Mouse (Mus musculus) forebrain, embryonic 14.5 days (tissue): ENCODE data around the gene Morn1. TPM values are rescaled to one million over a fixed set of nuclear protein-coding genes. Genes with fewer than 3 reads are reported as not detected.
A peak's percentile ranks its signal among the peaks of the same experiment; 100 is the strongest.

Experiments
- ATAC-seq: fragments of 200-750 bp; cut with Nextera tagmentation; 2 replicates; pipeline ENCODE4 v1.8.0; 2017; ENCODE audit warnings: mild to moderate bottlenecking, moderate library complexity
- DNase-seq: peaks from one replicate; pipeline ENCODE4 v3.0.0-alpha.2; 2015; ENCODE audit warnings: low spot score
- H3K27ac ChIP-seq: fragments of 300-500 bp; sonication (generic); 2 replicates; pipeline ENCODE4 v1.5.1; 2014; ENCODE audit warnings: low read depth, mild to moderate bottlenecking, control low read depth, low read length, moderate library complexity
- H3K27me3 ChIP-seq: fragments of 300-500 bp; sonication (generic); replicated peaks from 2 replicates; pipeline ENCODE4 v1.6.1; 2014; ENCODE audit warnings: low read length, control low read depth, mixed read lengths; ENCODE audit not compliant: control insufficient read depth, insufficient read depth
- H3K36me3 ChIP-seq: fragments of 300-500 bp; sonication (generic); 2 replicates; pipeline ENCODE4 v1.6.1; 2014; ENCODE audit warnings: low read length, control low read depth; ENCODE audit not compliant: control insufficient read depth, insufficient read depth
- H3K4me1 ChIP-seq: fragments of 300-500 bp; sonication (generic); 2 replicates; pipeline ENCODE4 v1.6.1; 2014; ENCODE audit warnings: antibody characterized with exemption, low read length, control low read depth; ENCODE audit not compliant: control insufficient read depth, insufficient read depth
- H3K4me2 ChIP-seq: fragments of 300-500 bp; sonication (generic); 2 replicates; pipeline ENCODE4 v1.6.1; 2014; ENCODE audit warnings: mild to moderate bottlenecking, control low read depth, low read length
- H3K4me3 ChIP-seq: fragments of 300-500 bp; sonication (generic); 2 replicates; pipeline ENCODE4 v1.5.1; 2014; ENCODE audit warnings: low read depth, low read length, control low read depth
- H3K9ac ChIP-seq: fragments of 300-500 bp; sonication (generic); 2 replicates; pipeline ENCODE4 v1.6.1; 2014; ENCODE audit warnings: mild to moderate bottlenecking, low read length, control low read depth, moderate library complexity
- H3K9me3 ChIP-seq: fragments of 300-500 bp; sonication (generic); replicated peaks from 2 replicates; pipeline ENCODE4 v1.6.1; 2016; ENCODE audit warnings: low read length, control low read depth, mixed read lengths; ENCODE audit not compliant: control insufficient read depth
- WGBS: fragments of 180-500 bp; shearing (Covaris S2); extraction: QIAGEN DNeasy Blood & Tissue Kit; methylation state at CpG from one replicate; pipeline ENCODE4 v1.1.7; 2014; 5-methylcytosine and 5-hydroxymethylcytosine counted together
- polyA plus RNA-seq: library from polyadenylated mRNA; unstranded; fragments of >200 nt; fragmentation: Nextera tagmentation; extraction: Ambion mirVana; gene quantifications from 2 replicates; pipeline ENCODE4 v1.2.1, GENCODE M21; 2014

Morn1 gene
- polyA plus RNA-seq, 1 experiment from 2014 or later: 7.1 TPM

GRCm38 (mm10) chr4:155187192-155187674, 100.9 kb downstream of the Morn1 start:
- no peak overlapping the region for H3K27ac ChIP-seq
- no peaks in the 10 kb centered on the region for H3K36me3 ChIP-seq
- H3K4me1 ChIP-seq: peaks cover 39% of the 10 kb centered on the region
- peak overlapping the region; percentile 21 for H3K9ac ChIP-seq
- DNase-seq (no peak), ATAC-seq (no peak)
- H3K4me2 ChIP-seq: no peak overlapping the region
- H3K27me3 ChIP-seq: no peaks in the 10 kb centered on the region
- no peak overlapping the region for H3K4me3 ChIP-seq
- WGBS: 70% methylated on average over 3 of the region's 3 CpGs
- no peaks in the 10 kb centered on the region for H3K9me3 ChIP-seq

- peaks cover 39% of the 10 kb centered on the region for H3K4me1 ChIP-seq
- no peak overlapping the region; the same call in 1 of the 2 replicates for H3K27ac ChIP-seq
These were observed 102.0 kb downstream of the Morn1 start for GRCm38 (mm10) chr4:155188341-155188740.

GRCm38 (mm10) chr4:155188803-155189202, 102.4 kb downstream of the Morn1 start:
- H3K27me3 ChIP-seq: no peaks in the 10 kb centered on the region
- no peak overlapping the region for H3K4me3 ChIP-seq
- peaks cover 39% of the 10 kb centered on the region for H3K4me1 ChIP-seq
- no peak overlapping the region for H3K27ac ChIP-seq
- DNase-seq (no peak), ATAC-seq (no peak)
- H3K9me3 ChIP-seq: no peaks in the 10 kb centered on the region
- no peak overlapping the region for H3K4me2 ChIP-seq
- H3K9ac ChIP-seq: no peak overlapping the region
- H3K36me3 ChIP-seq: no peaks in the 10 kb centered on the region

More at GRCm38 (mm10) chr4:155188341-155188740, 102.0 kb downstream of the Morn1 start:
- no peaks in the 10 kb centered on the region for H3K36me3 ChIP-seq
- H3K9ac ChIP-seq: no peak overlapping the region
- DNase-seq (no peak), ATAC-seq (no peak)
- no peak overlapping the region for H3K4me2 ChIP-seq
- no peaks in the 10 kb centered on the region for H3K27me3 ChIP-seq
- no peak overlapping the region for H3K4me3 ChIP-seq
- H3K9me3 ChIP-seq: no peaks in the 10 kb centered on the region
- WGBS: 5% methylated on average over 8 of the region's 8 CpGs

GRCm38 (mm10) chr4:155189711-155190139, 103.3 kb downstream of the Morn1 start:
- Histone ChIP-seq H3K9ac (no peak overlapping the region; the same call in 1 of the 2 replicates), H3K4me2 (no peak overlapping the region), H3K4me3 (no peak overlapping the region), H3K9me3 (no peaks in the 10 kb centered on the region), H3K36me3 (no peaks in the 10 kb centered on the region), H3K27ac (no peak overlapping the region), H3K4me1 (peaks cover 34% of the 10 kb centered on the region), H3K27me3 (no peaks in the 10 kb centered on the region)
- ATAC-seq (no peak), DNase-seq (no peak)
- WGBS: 14% methylated on average over 4 of the region's 4 CpGs

- ATAC-seq (no peak), DNase-seq (no peak)
- H3K4me1 ChIP-seq: peaks cover 34% of the 10 kb centered on the region
- no peak overlapping the region for H3K4me2 ChIP-seq
- no peak overlapping the region for H3K4me3 ChIP-seq
- no peak overlapping the region for H3K27ac ChIP-seq
- no peaks in the 10 kb centered on the region for H3K27me3 ChIP-seq
- no peaks in the 10 kb centered on the region for H3K9me3 ChIP-seq
- no peaks in the 10 kb centered on the region for H3K36me3 ChIP-seq
- no peak overlapping the region for H3K9ac ChIP-seq
- 44% methylated on average over 7 of the region's 7 CpGs for WGBS
These were observed 103.9 kb downstream of the Morn1 start for GRCm38 (mm10) chr4:155190275-155190674.

Other genes with a start within 250 kb of the Morn1 start
- gene Ttc34, start 249.1 kb upstream of the Morn1 start, polyA plus RNA-seq: 0.85 and 1.5 TPM in 2 replicates
- gene Mmel1, start 217.0 kb upstream of the Morn1 start, polyA plus RNA-seq: 0.13 and 0.37 TPM in 2 replicates
- 40.3 and 45.9 TPM in 2 replicates for gene Fam213b, start 187.4 kb upstream of the Morn1 start, polyA plus RNA-seq
- not detected in 2 replicates for gene Tnfrsf14, start 158.0 kb upstream of the Morn1 start, polyA plus RNA-seq
- 73.0 and 86.0 TPM in 2 replicates for gene Hes5, start 125.7 kb upstream of the Morn1 start, polyA plus RNA-seq
- gene Pank4, start 122.5 kb upstream of the Morn1 start, polyA plus RNA-seq: 34.6 and 38.9 TPM in 2 replicates
- 6.2 and 7.4 TPM in 2 replicates for gene Plch2, start 29.8 kb upstream of the Morn1 start, polyA plus RNA-seq
- gene Pex10, start 19.6 kb upstream of the Morn1 start, polyA plus RNA-seq: 4.2 and 4.9 TPM in 2 replicates
- gene Rer1, start 195 bp upstream of the Morn1 start, polyA plus RNA-seq: 161 and 163 TPM in 2 replicates
- 16.2 and 17.1 TPM in 2 replicates for gene Ski, start 136.0 kb downstream of the Morn1 start, polyA plus RNA-seq
- gene Faap20, start 163.2 kb downstream of the Morn1 start, polyA plus RNA-seq: 81.2 and 87.4 TPM in 2 replicates